Comparison of ENCODE assay signal across 1 mouse cellular context in the genomic region with DNA sequence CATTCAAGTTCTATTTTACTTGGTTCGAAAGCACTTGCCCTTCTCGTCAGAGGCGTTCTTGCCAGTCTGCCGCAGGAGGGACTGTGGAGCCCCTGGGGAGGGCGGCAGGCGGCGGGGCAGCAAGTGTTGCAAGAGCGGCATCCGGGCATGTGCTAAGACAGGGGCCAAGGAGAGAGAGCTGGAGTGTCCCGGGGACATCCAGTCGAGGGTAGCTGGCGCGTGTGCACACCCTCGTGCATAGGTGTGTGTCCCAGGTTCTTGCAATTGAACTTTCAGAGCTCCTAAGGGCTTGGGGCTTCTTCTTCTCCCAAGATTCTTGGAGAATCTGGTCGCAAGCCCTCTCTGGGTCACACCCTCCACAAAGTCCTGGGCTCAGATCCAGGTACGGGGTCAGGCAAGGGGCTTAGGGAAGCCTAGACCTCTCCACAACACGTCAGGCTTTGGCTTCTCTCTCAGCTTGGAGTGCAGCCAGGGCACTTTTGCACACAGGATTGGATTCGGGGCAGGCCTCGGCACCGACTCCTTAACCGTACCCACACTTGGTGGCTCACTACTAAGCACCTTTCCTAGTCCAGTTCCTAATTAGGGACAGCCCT.
TF ChIP-seq lines count a peak whose summit lies in the region.

No protein-coding gene starts in this region.

TF ChIP-seq in CH12.LX, 34 proteins besides CTCF, POLR2A, EP300 and RAD21 (continued from another document):
- TF ChIP-seq JUN (IDR thresholded peaks at IDR 0.05; ENCODE audit: insufficient read depth, low read depth, low read length) (no peak), SIN3A (IDR thresholded peaks at IDR 0.05; ENCODE audit: low read length) (no peak), GABPA (IDR thresholded peaks at IDR 0.05; ENCODE audit: insufficient replicate concordance, low read depth, low read length) (no peak), ZNF384 (IDR thresholded peaks at IDR 0.05; ENCODE audit: low read depth, low read length) (no peak), USF1 (IDR thresholded peaks at IDR 0.05; ENCODE audit: low read depth, low read length) (no peak), HCFC1 (IDR thresholded peaks at IDR 0.05; ENCODE audit: low read depth, low read length) (no peak), ZKSCAN1 (IDR thresholded peaks at IDR 0.05; ENCODE audit: borderline replicate concordance, low read depth, low read length) (no peak), MAFK (IDR thresholded peaks at IDR 0.05; ENCODE audit: insufficient replicate concordance, low read length) (no peak)
TF ChIP-seq in CH12.LX: peak in this region for 0.
